Mouse (Mus musculus) lung, embryonic 15.5 days (tissue): Measurements from ENCODE around the gene Cacna1b. TPM values are rescaled to one million over a fixed set of nuclear protein-coding genes. Genes with fewer than 3 reads are reported as not detected.

Source experiments
- ATAC-seq: fragments of 200-750 bp; cut with Nextera tagmentation; 2 replicates; pipeline ENCODE4 v1.8.0; 2017; ENCODE audit warnings: moderate number of reproducible peaks, borderline replicate concordance; ENCODE audit not compliant: low FRiP score, low TSS enrichment; ENCODE audit errors: extremely low read depth
- H3K27ac ChIP-seq: fragments of 300-500 bp; sonication (generic); 2 replicates; pipeline ENCODE4 v1.5.1; 2015; ENCODE audit warnings: moderate library complexity, mild to moderate bottlenecking, inconsistent platforms
- H3K27me3 ChIP-seq: fragments of 300-500 bp; sonication (generic); 2 replicates; pipeline ENCODE4 v1.6.1; 2015; ENCODE audit warnings: inconsistent platforms
- H3K36me3 ChIP-seq: fragments of 300-500 bp; sonication (generic); 2 replicates; pipeline ENCODE4 v1.6.1; 2015; ENCODE audit warnings: inconsistent platforms
- H3K4me1 ChIP-seq: fragments of 300-500 bp; sonication (generic); 2 replicates; pipeline ENCODE4 v1.6.1; 2015; ENCODE audit warnings: inconsistent platforms
- H3K4me2 ChIP-seq: fragments of 300-500 bp; sonication (generic); 2 replicates; pipeline ENCODE4 v1.6.1; 2015; ENCODE audit warnings: inconsistent platforms, mild to moderate bottlenecking, moderate library complexity
- H3K4me3 ChIP-seq: fragments of 300-500 bp; sonication (generic); 2 replicates; pipeline ENCODE4 v1.5.1; 2015; ENCODE audit warnings: mild to moderate bottlenecking, inconsistent platforms
- H3K9ac ChIP-seq: fragments of 300-500 bp; sonication (generic); 2 replicates; pipeline ENCODE4 v1.6.1; 2015; ENCODE audit warnings: inconsistent platforms
- H3K9me3 ChIP-seq: fragments of 300-500 bp; sonication (generic); 2 replicates; pipeline ENCODE4 v1.6.1; 2016; ENCODE audit warnings: inconsistent platforms
- WGBS: fragments of 180-500 bp; shearing (Covaris S2); methylation state at CpG from one replicate; pipeline ENCODE4 v1.1.7; 2015; 5-methylcytosine and 5-hydroxymethylcytosine counted together
- polyA plus RNA-seq: library from polyadenylated mRNA; unstranded; fragments of >200 nt; fragmentation: Nextera tagmentation; extraction: Ambion mirVana; gene quantifications from 2 replicates; pipeline ENCODE4 v1.2.1, GENCODE M21; 2015

The Cacna1b gene
- polyA plus RNA-seq, 1 experiment from 2014 or later: 0.31 TPM

DNA sequence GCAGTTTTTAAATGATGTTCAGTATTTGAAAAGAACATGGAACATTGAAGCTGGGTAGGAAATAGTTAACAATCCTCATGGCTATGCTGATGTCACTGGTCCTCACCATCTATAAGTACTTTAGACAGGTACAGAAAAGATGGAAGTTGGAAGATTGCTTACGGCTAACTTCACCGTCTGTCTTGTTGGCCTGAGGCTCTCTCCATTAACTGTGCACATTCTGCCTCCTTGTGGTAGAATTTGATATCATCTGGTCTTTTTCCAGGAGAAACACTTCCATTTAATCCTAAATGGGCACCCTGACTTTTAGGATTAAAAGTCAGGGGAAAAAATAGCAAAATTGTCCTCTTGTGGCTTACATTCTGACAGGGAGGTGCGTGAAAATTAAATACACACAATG is 194.4 kb downstream of the Cacna1b start:
- H3K36me3 ChIP-seq: no peaks in the 10 kb centered on the region
- H3K27ac ChIP-seq: no peak overlapping the region
- no peak overlapping the region for H3K9ac ChIP-seq
- WGBS: 6% methylated on average over 3 of the region's 3 CpGs
- H3K4me1 ChIP-seq: no peaks in the 10 kb centered on the region
- no peak for ATAC-seq
- no peaks in the 10 kb centered on the region for H3K27me3 ChIP-seq
- H3K4me3 ChIP-seq: no peak overlapping the region
- no peaks in the 10 kb centered on the region for H3K9me3 ChIP-seq
- H3K4me2 ChIP-seq: no peak overlapping the region

DNA sequence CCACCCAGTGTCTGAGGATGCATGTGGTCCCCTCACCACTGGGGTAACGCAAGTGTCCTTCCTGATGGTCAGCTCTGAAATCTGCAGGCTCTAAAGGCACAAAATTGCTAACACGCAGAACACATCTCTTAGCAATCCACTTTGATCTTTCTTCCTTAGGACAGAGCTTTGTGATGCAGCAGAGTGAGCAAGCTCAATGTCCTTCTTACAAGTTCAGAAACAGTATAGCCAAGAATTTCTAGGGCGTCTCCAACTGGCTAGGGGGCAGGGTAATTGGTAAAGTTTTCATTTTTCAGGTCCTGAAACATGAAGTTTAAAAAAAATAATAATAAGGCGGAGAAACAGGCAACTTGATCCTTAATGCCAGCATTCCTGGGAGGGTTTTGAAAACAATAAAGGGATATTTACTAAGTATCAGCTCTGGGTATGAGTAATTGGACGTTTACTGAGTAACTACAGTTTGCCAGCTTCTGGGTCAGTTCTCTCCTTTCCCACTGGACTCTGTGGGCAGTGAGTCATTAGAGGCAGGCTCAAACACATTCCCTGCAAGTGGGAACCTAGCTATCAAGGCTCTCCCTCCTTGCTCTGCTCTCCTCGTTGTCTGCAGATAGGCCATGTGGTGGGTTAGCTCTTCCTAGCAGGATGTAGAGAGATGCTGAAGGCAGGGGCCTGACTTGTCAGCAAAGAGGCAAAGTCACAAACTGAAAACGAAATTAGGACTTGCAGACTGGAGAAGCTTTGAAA is 200.2 kb downstream of the Cacna1b start:
- H3K9me3 ChIP-seq: no peaks in the 10 kb centered on the region
- no peak for ATAC-seq
- no peaks in the 10 kb centered on the region for H3K4me1 ChIP-seq
- no peak overlapping the region for H3K9ac ChIP-seq
- H3K27ac ChIP-seq: no peak overlapping the region
- H3K4me3 ChIP-seq: no peak overlapping the region
- 67% methylated on average over 7 of the region's 7 CpGs for WGBS
- H3K27me3 ChIP-seq: no peaks in the 10 kb centered on the region
- no peaks in the 10 kb centered on the region for H3K36me3 ChIP-seq
- no peak overlapping the region for H3K4me2 ChIP-seq

DNA sequence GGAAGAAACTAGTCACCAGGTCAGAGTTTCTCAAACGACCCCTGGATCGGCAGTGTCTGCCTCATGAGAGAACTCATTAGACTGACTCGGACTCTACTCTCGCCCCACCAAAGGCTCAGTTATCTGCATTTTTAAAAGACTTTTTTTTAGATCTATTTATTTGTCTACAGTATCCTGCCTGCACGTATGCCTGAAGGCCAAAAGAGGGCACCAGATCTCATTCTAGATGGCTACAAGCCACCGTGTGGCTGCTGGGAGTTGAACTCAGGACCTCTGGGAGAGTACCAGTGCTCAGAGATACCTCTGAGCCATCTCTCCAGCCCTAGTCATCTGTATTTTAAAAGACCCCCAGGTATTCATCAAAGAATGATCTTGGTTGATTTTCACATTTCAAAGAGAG is 201.0 kb downstream of the Cacna1b start:
- Histone ChIP-seq H3K9me3 (no peaks in the 10 kb centered on the region), H3K4me1 (no peaks in the 10 kb centered on the region), H3K27ac (no peak overlapping the region), H3K4me3 (no peak overlapping the region), H3K4me2 (no peak overlapping the region), H3K9ac (no peak overlapping the region), H3K36me3 (no peaks in the 10 kb centered on the region), H3K27me3 (no peaks in the 10 kb centered on the region)
- 67% methylated on average over 6 of the region's 6 CpGs for WGBS
- no peak for ATAC-seq

DNA sequence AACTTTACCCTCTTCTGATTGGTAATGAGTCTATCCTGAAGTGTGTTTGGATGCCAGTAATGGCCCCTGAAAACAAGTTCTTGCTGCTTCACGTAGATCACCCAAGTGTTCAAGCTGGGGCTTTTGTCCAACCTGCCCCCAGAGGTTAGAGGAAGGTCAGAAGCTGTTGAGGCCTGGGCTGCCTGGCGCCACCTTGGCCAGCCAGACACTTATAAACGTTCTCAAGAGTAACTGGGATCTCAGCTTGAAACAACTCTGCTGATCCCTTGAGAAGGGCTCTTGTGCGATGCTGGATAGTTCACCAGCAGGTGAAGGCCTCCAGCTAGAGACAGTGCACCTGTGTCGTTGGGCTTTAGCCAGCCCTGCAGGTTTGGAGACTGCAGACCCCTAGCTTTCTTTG is 202.8 kb downstream of the Cacna1b start:
- Histone ChIP-seq H3K9me3 (no peaks in the 10 kb centered on the region), H3K36me3 (no peaks in the 10 kb centered on the region), H3K9ac (no peak overlapping the region), H3K27ac (peak overlapping the region; percentile 34; the same call in 1 of the 2 replicates), H3K27me3 (no peaks in the 10 kb centered on the region), H3K4me1 (no peaks in the 10 kb centered on the region), H3K4me3 (no peak overlapping the region), H3K4me2 (no peak overlapping the region)
- 32% methylated on average over 5 of the region's 5 CpGs for WGBS
- ATAC-seq: no peak

DNA sequence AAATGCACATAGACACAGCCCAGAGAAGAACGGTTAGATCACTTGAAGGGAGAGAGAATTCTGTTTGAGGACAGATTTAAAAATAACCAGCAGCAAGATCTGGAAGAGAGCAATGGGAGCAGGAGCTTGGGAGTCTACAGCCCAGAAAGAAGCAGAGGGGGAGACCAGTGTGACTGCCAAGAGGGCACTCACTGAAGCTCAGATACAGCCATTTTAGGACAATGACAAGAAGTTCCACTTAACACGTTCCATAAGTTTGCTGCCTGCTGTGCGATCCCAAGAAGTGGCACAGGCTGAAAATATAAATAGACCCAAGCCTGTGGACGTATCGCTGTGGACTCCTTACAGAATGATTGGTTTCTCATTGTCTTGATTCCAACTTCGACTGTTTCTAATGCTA is 206.6 kb downstream of the Cacna1b start:
- H3K27ac ChIP-seq: no peak overlapping the region
- no peak overlapping the region for H3K4me3 ChIP-seq
- no peak overlapping the region for H3K4me2 ChIP-seq
- H3K4me1 ChIP-seq: peaks cover 13% of the 10 kb centered on the region; the same call in 1 of the 2 replicates
- no peaks in the 10 kb centered on the region for H3K9me3 ChIP-seq
- H3K36me3 ChIP-seq: no peaks in the 10 kb centered on the region
- no peak overlapping the region for H3K9ac ChIP-seq
- WGBS: 70% methylated on average over 6 of the region's 6 CpGs
- no peaks in the 10 kb centered on the region for H3K27me3 ChIP-seq
- no peak for ATAC-seq

DNA sequence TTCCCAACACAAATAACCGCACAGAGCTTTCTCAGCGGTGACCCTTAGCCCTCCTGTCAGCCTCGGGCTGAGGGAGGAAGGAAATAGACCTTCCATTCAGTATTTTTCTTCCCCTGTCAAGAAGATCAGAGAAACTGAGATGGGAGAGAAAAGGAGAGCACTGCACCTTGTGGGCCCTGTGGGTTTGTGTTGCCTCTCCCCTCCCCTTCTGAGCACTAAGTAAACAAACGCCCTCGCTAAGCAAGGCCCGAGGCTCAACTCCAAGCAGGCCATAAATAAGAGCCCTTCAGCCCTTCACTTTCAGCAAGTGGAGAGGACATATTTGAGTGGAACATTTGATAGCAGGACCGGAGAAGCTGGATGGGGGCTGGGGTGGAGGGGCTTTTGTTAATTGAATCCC is 209.0 kb downstream of the Cacna1b start:
- H3K9ac ChIP-seq: no peak overlapping the region
- H3K4me3 ChIP-seq: no peak overlapping the region
- no peak; the same call in 1 of the 2 replicates for ATAC-seq
- H3K27me3 ChIP-seq: no peaks in the 10 kb centered on the region
- peaks cover 13% of the 10 kb centered on the region; the same call in 1 of the 2 replicates for H3K4me1 ChIP-seq
- no peaks in the 10 kb centered on the region for H3K36me3 ChIP-seq
- H3K4me2 ChIP-seq: no peak overlapping the region
- WGBS: 2% methylated on average over 7 of the region's 7 CpGs
- H3K27ac ChIP-seq: no peak overlapping the region
- H3K9me3 ChIP-seq: no peaks in the 10 kb centered on the region

Other genes with a start within 250 kb of the Cacna1b start
- 89.4 and 91.7 TPM in 2 replicates for gene Ehmt1, start 156.5 kb upstream of the Cacna1b start, polyA plus RNA-seq
- 98.8 and 116 TPM in 2 replicates for gene Arrdc1, start 172.1 kb upstream of the Cacna1b start, polyA plus RNA-seq
- gene Zmynd19, start 186.6 kb upstream of the Cacna1b start, polyA plus RNA-seq: 16.3 and 17.0 TPM in 2 replicates
- gene Dph7, start 199.2 kb upstream of the Cacna1b start, polyA plus RNA-seq: 24.5 and 26.0 TPM in 2 replicates
- gene Mrpl41, start 211.9 kb upstream of the Cacna1b start, polyA plus RNA-seq: 106 and 114 TPM in 2 replicates
- 5.1 and 7.9 TPM in 2 replicates for gene Pnpla7, start 212.9 kb upstream of the Cacna1b start, polyA plus RNA-seq